Mouse (Mus musculus): ENCODE results near the gene Mrpl24.

GRCm38 (mm10) chr3:87918551-87918950, 755 bp upstream of the Mrpl24 start:
- TF ChIP-seq GATA1 (IDR thresholded peaks at IDR 0.05; ENCODE audit: low read length) (no peak), TAL1 (IDR thresholded peaks at IDR 0.05; ENCODE audit: low read length) (no peak)
